Mouse (Mus musculus) thymus, adult 2 months (tissue): ENCODE measurements at regions not wholly inside any gene's neighbourhood (a gene's known extent, or its start where the extent isn't known, plus 50 kb on each side); places are given as distances from the start of the nearest gene placed in this dataset.

Experiments
- CTCF ChIP-seq: fragments of 200-500 bp; IDR thresholded peaks from 2 replicates; pipeline ENCODE4 v1.5.1; 2012; ENCODE audit warnings: mild to moderate bottlenecking, control low read depth, low read length, moderate library complexity, borderline replicate concordance; ENCODE audit not compliant: control insufficient read depth, poor library complexity, insufficient read depth; ENCODE audit errors: extremely low read depth
- POLR2A ChIP-seq: fragments of 200-500 bp; IDR thresholded peaks from 2 replicates; pipeline ENCODE4 v1.6.1; 2012; ENCODE audit warnings: mild to moderate bottlenecking, low read length, control low read depth, moderate library complexity; ENCODE audit not compliant: control insufficient read depth, poor library complexity, insufficient read depth; ENCODE audit errors: extremely low read depth

- no peak for TF ChIP-seq CTCF
- TF ChIP-seq POLR2A = no peak
Observed at GRCm38 (mm10) chr7:145025186-145026013, 85.7 kb upstream of the Ccnd1 start.
